Mouse (Mus musculus) retina, adult 2 months (tissue): ENCODE data around the gene Syna.

Experiments
- DNase-seq: peaks from one replicate; pipeline ENCODE4 v3.0.0-alpha.2; 2012; ENCODE audit warnings: low read depth, low spot score

Syna gene

GRCm38 (mm10) chr5:134531585-134531984 lies 28.4 kb downstream of the Syna start:
- no peak for DNase-seq

- no peak for DNase-seq
Observed at GRCm38 (mm10) chr5:134530830-134531229, 29.1 kb downstream of the Syna start.

DNA sequence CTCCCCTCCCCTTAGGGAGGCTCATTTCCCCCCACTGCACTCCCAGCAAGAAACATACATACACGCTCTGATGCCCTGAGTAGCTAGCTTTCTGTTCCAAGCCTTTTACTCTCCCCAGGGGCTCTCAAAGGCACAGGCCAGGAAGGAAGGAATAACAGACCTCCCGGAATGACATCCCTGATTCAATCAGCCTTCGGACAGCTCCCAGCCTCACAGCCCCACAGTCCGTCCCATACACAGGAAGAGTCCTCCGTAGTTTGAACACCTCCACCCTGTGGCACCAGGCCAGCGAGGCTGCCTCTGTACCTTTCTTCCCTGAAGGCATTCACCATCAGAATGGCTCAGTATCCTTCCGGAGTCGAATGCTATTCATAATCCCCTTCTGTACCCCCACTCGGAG lies 31.5 kb downstream of the Syna start:
- DNase-seq, result no peak

DNA sequence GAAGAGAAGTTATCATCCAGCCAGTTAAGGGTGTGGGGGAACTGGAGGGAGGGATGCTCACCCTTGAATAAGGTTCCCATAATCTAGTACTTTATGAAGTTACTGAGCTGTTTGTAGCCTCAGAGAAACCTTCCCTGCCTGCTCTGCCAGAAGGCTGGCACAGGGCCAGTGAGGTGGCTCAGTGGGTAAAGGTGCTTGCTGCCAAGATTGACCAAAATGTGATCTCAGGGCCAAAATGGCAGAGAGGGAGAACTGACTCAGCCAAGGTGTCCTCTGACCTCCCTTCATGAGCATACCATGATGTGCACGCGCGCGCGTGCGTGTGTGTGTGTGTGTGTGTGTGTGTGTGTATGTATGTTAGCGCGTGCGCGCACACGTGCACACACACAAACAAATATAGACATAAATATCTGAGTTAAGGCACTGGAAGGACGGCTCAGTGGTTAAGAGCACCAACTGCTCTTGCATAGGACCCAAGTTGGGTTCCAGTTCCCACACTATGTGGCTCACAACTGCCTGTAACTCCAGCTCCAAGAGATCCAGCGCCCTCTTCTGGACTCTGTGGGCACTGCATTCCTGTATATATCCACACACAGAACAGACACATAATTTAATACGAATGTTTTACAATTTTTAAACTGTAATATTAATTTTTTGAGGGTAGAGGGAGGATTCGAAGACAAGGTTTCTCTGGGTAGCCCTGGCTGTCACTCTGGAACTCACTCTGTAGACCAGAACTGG lies 33.8 kb downstream of the Syna start:
- no peak for DNase-seq

DNA sequence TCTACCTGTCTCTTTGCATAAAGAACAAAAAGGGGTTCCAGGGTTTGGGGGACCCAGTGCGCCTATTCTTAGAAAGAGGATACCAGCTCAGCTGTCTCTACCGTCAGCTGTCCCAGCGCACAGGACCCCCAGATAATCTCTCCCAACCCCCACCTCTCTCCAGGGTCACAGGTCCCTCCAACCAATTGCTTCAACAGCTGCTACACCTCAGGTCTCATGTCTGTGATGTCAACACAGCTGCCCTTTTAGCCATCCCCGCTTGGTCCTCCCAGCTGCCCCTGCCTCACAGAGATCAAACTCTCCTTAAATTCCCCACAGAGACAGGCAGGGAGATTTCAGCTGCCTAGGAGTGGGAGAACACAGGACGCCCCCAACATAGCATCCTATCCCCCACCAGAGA lies 36.2 kb downstream of the Syna start:
- no peak for DNase-seq

DNA sequence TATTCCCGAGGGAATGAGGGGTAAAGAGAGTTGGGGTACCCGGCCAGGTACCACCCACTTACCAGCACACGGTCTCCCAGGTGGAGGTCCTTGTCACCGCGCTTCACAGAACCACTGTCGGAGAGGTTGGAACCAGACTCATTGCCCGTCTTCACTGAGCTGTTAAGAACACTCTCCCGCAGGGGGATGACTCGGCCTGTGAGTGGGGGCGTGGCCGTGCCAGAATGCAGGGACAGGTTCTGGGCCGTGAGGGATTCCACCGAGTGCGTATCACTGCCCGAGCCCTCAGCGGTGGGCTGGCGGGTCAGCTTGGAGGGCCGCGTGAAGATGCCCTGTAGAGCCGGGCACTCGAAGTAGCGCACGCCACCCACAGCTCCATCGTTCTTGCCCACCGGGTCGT lies 37.4 kb downstream of the Syna start:
- DNase-seq, result no peak

DNA sequence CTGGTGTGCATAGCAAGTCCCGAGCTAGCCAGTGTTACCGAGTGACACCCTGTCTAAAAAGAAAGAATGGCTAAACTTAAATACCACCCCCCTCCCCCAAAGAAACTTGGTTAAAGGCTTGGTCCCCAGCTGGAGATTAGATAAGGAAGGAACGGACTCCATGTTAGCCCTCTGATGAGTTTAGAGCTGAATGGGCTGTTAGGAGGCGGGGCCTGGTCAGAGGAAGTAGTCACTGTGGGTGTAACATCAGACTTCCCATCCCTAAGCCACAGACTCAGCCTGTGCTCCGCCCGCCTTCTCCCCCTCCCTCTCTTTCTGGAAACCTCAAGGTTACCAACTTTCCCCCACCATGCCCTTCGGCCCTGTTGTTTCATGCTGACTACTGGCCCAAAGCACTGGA lies 38.2 kb downstream of the Syna start:
- DNase-seq, result no peak

DNA sequence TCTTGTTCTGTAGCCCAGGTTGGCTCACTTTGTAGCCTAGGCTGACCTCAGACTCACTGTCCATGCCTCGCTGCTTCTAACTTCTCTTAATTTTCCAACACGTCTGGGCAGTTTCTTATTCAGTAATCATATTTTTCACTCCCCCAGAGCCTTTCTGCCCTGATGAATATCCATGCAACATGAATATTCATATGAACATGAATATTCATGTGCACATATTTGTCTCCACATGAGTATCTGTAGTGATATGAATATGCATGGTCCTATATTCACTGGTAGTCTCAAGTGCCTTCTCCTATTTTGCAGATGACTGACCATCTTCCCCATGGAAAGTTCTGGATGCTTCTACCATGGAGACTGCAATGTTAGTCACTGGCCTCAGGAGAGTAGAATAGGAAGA lies 38.8 kb downstream of the Syna start:
- DNase-seq, result no peak

DNA sequence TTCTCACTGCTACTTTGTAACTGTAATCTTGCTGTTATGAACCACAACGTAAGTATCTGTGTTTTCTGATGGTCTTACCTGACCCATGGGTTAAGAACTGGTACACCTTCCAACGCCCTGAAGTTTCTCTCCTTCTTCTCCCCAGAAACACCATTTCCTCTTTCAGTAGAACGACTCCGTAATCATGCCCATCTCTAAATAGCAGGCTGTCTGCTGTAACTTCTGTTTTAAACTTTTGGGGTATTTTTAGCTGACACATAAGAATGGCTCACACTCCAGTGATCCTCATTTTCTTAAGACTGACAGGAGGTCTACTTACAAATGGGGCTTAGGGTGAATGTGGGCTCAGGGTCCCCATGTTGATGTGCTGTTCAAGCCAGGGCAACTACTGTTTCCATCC lies 39.9 kb downstream of the Syna start:
- DNase-seq, result no peak

DNA sequence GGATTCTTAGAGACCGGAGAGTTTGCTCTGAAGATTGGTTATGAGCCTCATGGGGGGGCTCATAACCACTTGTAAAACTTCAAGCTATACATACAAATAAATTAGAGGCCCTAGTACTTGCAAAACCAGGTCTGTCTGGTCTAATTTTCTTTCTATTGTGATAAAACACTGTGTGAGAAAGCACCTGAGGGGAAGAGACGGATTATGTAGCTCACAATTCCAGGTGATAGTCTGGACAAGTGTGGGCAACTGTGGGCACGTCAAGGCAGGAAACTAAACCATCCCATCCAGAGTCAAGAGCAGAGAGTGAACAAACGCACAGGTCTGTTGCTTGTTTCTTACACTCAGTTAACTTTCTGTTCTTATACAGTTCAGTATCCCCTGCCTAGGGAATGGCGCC lies 40.5 kb downstream of the Syna start:
- no peak for DNase-seq

GRCm38 (mm10) chr5:134512086-134512485 lies 47.9 kb downstream of the Syna start:
- DNase-seq, result no peak

DNA sequence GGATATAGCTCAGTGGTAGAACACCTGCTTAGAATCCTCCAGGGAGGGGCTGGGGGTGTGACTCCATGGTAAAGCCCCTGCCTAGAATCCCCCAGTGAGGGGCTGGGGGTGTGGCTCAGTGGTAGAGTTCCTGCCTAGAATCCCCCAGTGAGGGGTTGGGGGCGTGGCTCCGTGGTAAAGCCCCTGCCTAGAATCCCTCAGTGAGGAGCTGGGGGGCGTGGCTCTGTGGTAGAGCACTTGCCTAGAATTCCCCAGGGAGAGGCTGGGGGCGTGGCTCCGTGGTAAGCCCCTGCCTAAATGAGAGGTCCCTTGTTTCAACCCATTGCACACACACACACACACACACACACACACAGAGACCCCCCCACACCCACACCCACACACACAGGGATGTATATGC lies 49.7 kb downstream of the Syna start:
- no peak for DNase-seq

DNA sequence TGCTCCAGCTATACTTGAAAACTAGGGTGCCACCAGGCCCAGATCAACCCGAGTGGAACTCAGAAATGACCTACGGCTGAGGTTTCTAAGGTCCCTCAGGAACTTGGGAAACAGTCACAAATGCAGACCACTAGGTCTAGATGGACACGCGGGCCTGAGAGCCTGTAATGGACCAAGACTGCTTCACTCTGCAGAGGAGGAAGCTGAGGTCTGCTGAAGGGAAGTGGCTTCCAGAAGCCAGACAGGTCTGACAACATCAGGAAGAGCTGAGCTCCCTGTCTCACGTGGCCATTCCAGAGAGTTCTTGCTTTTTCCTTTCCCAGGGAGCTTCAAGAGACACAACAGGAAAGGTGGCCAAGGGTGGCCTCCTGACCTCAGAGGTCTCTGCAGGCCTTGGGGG lies 51.0 kb downstream of the Syna start:
- no peak for DNase-seq
